Comparison of ENCODE assay signal across 7 mouse cellular contexts in genomic region chr7:12949032-12949871, GRCm38 (mm10). TPM values are rescaled to one million over a fixed set of nuclear protein-coding genes. Genes with fewer than 3 reads are reported as not detected.
DNase-seq lines count a peak whose midpoint lies in the region; ATAC-seq lines count a peak whose summit lies in the region.

No protein-coding gene starts in this region.

- no peaks in the 10 kb centered on the region for H3K9me3 ChIP-seq in intestine, embryonic 16.5 days (ENCODE audit: control insufficient read depth, low read length)
- H3K9me3 ChIP-seq in midbrain, embryonic 11.5 days (ENCODE audit: control insufficient read depth, low read length), result no peaks in the 10 kb centered on the region

- ATAC-seq in intestine, embryonic 16.5 days, result peak; percentile 98
- ATAC-seq in midbrain, embryonic 11.5 days (ENCODE audit: low FRiP score), result peak; percentile 98

- peak overlapping the region; percentile 89 for H3K27ac ChIP-seq in intestine, embryonic 16.5 days (ENCODE audit: low read length)
- H3K27ac ChIP-seq in midbrain, embryonic 11.5 days (ENCODE audit: low read depth, low read length), result peak overlapping the region; percentile 67

- WGBS in intestine, embryonic 16.5 days, result 8% methylated on average over 35 of the region's 35 CpGs
- 11% methylated on average over 35 of the region's 35 CpGs for WGBS in midbrain, embryonic 11.5 days

- H3K27me3 ChIP-seq in intestine, embryonic 16.5 days (replicated peaks; ENCODE audit: control insufficient read depth, insufficient read depth, low read length), result no peaks in the 10 kb centered on the region
- no peaks in the 10 kb centered on the region for H3K27me3 ChIP-seq in midbrain, embryonic 11.5 days (ENCODE audit: control insufficient read depth, insufficient read depth, low read length)

- DNase-seq in adrenal gland, adult 2 months, result peak; percentile 96
- peak; percentile 84 for DNase-seq in embryo, embryonic 11.5 days (ENCODE audit: low read depth, low spot score)
- peak; percentile 85 to 86 for DNase-seq in gastrocnemius, postnatal 36 days
- DNase-seq in left cerebral cortex, postnatal 36 days (ENCODE audit: low spot score in 2 of 2), result peak; percentile 94 to 97
- DNase-seq in midbrain, embryonic 11.5 days (ENCODE audit: low spot score, missing footprints), result peak; percentile 97
- peak; percentile 88 for DNase-seq in skeletal muscle tissue, adult 2 months (ENCODE audit: low read depth, low spot score)

- no peaks in the 10 kb centered on the region for H3K36me3 ChIP-seq in intestine, embryonic 16.5 days (ENCODE audit: control insufficient read depth, insufficient read depth, low read length)
- H3K36me3 ChIP-seq in midbrain, embryonic 11.5 days (ENCODE audit: control insufficient read depth, insufficient read depth, low read length), result no peaks in the 10 kb centered on the region

- intact Hi-C loops in gastrocnemius, postnatal 36 days (cut with DNase I), result loop anchor here (2.0 kb wide), 1 partner anchor 26 kb away; the partner anchor contains the start of gene Rps5
- intact Hi-C loops in left cerebral cortex, postnatal 36 days (cut with DNase I), result loop anchor here (2.0 kb wide), 1 partner anchor 26 kb away; the partner anchor contains the start of gene Rps5

- H3K4me1 ChIP-seq in intestine, embryonic 16.5 days (ENCODE audit: control insufficient read depth, insufficient read depth, low read length), result peaks cover 10% of the 10 kb centered on the region
- H3K4me1 ChIP-seq in midbrain, embryonic 11.5 days (ENCODE audit: control insufficient read depth, insufficient read depth, low read length), result peaks cover 6% of the 10 kb centered on the region; the same call in 1 of the 2 replicates

- H3K4me2 ChIP-seq in intestine, embryonic 16.5 days (ENCODE audit: low read depth, low read length), result peak overlapping the region; percentile 88
- peak overlapping the region; percentile 53 for H3K4me2 ChIP-seq in midbrain, embryonic 11.5 days

- peak overlapping the region; percentile 77 for H3K9ac ChIP-seq in intestine, embryonic 16.5 days (ENCODE audit: low read depth, low read length)
- H3K9ac ChIP-seq in midbrain, embryonic 11.5 days (ENCODE audit: low read length), result peak overlapping the region; percentile 63

- peak overlapping the region; percentile 52 for H3K4me3 ChIP-seq in intestine, embryonic 16.5 days (ENCODE audit: low read length)
- peak overlapping the region; percentile 32 for H3K4me3 ChIP-seq in midbrain, embryonic 11.5 days (ENCODE audit: low read depth, low read length)

RNA-seq across cellular contexts. Expression of gene Zfp324, which starts 16.4 kb away (rescaled TPM):
- 10 to 100 TPM; 10.0 to 11.1 TPM for total RNA-seq in adrenal gland, adult 2 months (2021)
- polyA plus RNA-seq in adrenal gland, adult 2 months (2012; rRNA removed), result 9.4 and 9.7 TPM in 2 replicates
- total RNA-seq in gastrocnemius, postnatal 36 days (2021), result 1 to 10 TPM; 1.7 to 2.2 TPM
- polyA plus RNA-seq in intestine, embryonic 16.5 days (2015; fragmentation: Nextera tagmentation; extraction: Ambion mirVana), result 7.8 TPM in 2 replicates
- total RNA-seq in left cerebral cortex, postnatal 36 days (2021), result 10 to 100 TPM in 1 of 2 experiments, 1 to 10 TPM in 1; 9.4 to 11.7 TPM
- 7.8 TPM in 2 replicates for polyA plus RNA-seq in midbrain, embryonic 11.5 days (2014; fragmentation: Nextera tagmentation; extraction: Ambion mirVana)

RNA-seq across cellular contexts. Expression of gene Rnf225, which starts 22.0 kb away (rescaled TPM):
- total RNA-seq in adrenal gland, adult 2 months (2021), result under 1 TPM; 0.12 to 0.28 TPM
- 0.27 and 0.39 TPM in 2 replicates for polyA plus RNA-seq in adrenal gland, adult 2 months (2012; rRNA removed)
- total RNA-seq in gastrocnemius, postnatal 36 days (2021), result under 1 TPM; 0.22 to 0.51 TPM
- polyA plus RNA-seq in intestine, embryonic 16.5 days (2015; fragmentation: Nextera tagmentation; extraction: Ambion mirVana), result 0.18 and 0.27 TPM in 2 replicates
- total RNA-seq in left cerebral cortex, postnatal 36 days (2021), result under 1 TPM; 0.86 to 0.99 TPM
- 0.55 and 0.59 TPM in 2 replicates for polyA plus RNA-seq in midbrain, embryonic 11.5 days (2014; fragmentation: Nextera tagmentation; extraction: Ambion mirVana)

RNA-seq across cellular contexts. Expression of gene Rps5, which starts 27.2 kb away (rescaled TPM):
- 100 to 1,000 TPM; 950 to 963 TPM for total RNA-seq in adrenal gland, adult 2 months (2021)
- polyA plus RNA-seq in adrenal gland, adult 2 months (2012; rRNA removed), result 882 and 918 TPM in 2 replicates
- 100 to 1,000 TPM; 473 to 557 TPM for total RNA-seq in gastrocnemius, postnatal 36 days (2021)
- 904 and 1,023 TPM in 2 replicates for polyA plus RNA-seq in intestine, embryonic 16.5 days (2015; fragmentation: Nextera tagmentation; extraction: Ambion mirVana)
- 100 to 1,000 TPM; 335 to 413 TPM for total RNA-seq in left cerebral cortex, postnatal 36 days (2021)
- polyA plus RNA-seq in midbrain, embryonic 11.5 days (2014; fragmentation: Nextera tagmentation; extraction: Ambion mirVana), result 788 and 866 TPM in 2 replicates

RNA-seq across cellular contexts. Expression of gene Zfp446, which starts 28.4 kb away (rescaled TPM):
- 1 to 10 TPM; 5.2 to 7.0 TPM for total RNA-seq in adrenal gland, adult 2 months (2021)
- 6.8 and 8.1 TPM in 2 replicates for polyA plus RNA-seq in adrenal gland, adult 2 months (2012; rRNA removed)
- total RNA-seq in gastrocnemius, postnatal 36 days (2021), result 1 to 10 TPM; 1.7 to 2.5 TPM
- 5.9 and 6.1 TPM in 2 replicates for polyA plus RNA-seq in intestine, embryonic 16.5 days (2015; fragmentation: Nextera tagmentation; extraction: Ambion mirVana)
- total RNA-seq in left cerebral cortex, postnatal 36 days (2021), result 1 to 10 TPM; 6.7 to 9.7 TPM
- 9.6 and 9.8 TPM in 2 replicates for polyA plus RNA-seq in midbrain, embryonic 11.5 days (2014; fragmentation: Nextera tagmentation; extraction: Ambion mirVana)

RNA-seq across cellular contexts. Expression of gene Slc27a5, which starts 48.7 kb away (rescaled TPM):
- 1 to 10 TPM in 1 of 2 experiments, not detected in 1; 1.5 TPM for total RNA-seq in adrenal gland, adult 2 months (2021)
- 0.38 TPM in 1 of 2 replicates, not detected in the other for polyA plus RNA-seq in adrenal gland, adult 2 months (2012; rRNA removed)
- not detected for total RNA-seq in gastrocnemius, postnatal 36 days (2021)
- 0.84 and 0.89 TPM in 2 replicates for polyA plus RNA-seq in intestine, embryonic 16.5 days (2015; fragmentation: Nextera tagmentation; extraction: Ambion mirVana)
- total RNA-seq in left cerebral cortex, postnatal 36 days (2021), result under 1 TPM in 1 of 2 experiments, not detected in 1; 0.34 TPM
- not detected in 2 replicates for polyA plus RNA-seq in midbrain, embryonic 11.5 days (2014; fragmentation: Nextera tagmentation; extraction: Ambion mirVana)

Comparison
In these comparisons a context has a peak if more than half of its experiments do, and no peak if none do; other contexts are left out.
1. Peak in every context shown above with its lines: DNase-seq, ATAC-seq, H3K4me3 ChIP-seq and H3K27ac ChIP-seq.